Mouse (Mus musculus) neural tube, embryonic 15.5 days (tissue): ENCODE measurements around the gene Gm26938. TPM values are rescaled to one million over a fixed set of nuclear protein-coding genes. Genes with fewer than 3 reads are reported as not detected.
A peak's percentile ranks its signal among the peaks of the same experiment; 100 is the strongest.

Experiments used
- ATAC-seq: fragments of 200-750 bp; cut with Nextera tagmentation; 2 replicates; pipeline ENCODE4 v1.8.0; 2017; ENCODE audit warnings: mild to moderate bottlenecking, moderate TSS enrichment, moderate library complexity; ENCODE audit not compliant: low FRiP score
- H3K27ac ChIP-seq: fragments of 300-500 bp; sonication (generic); replicated peaks from 2 replicates; pipeline ENCODE4 v1.5.1; 2015; ENCODE audit warnings: mild to moderate bottlenecking, inconsistent platforms
- H3K27me3 ChIP-seq: fragments of 300-500 bp; sonication (generic); replicated peaks from 2 replicates; pipeline ENCODE4 v1.6.1; 2015; ENCODE audit warnings: inconsistent platforms
- H3K36me3 ChIP-seq: fragments of 300-500 bp; sonication (generic); 2 replicates; pipeline ENCODE4 v1.6.1; 2015; ENCODE audit warnings: inconsistent platforms
- H3K4me1 ChIP-seq: fragments of 300-500 bp; sonication (generic); 2 replicates; pipeline ENCODE4 v1.6.1; 2015; ENCODE audit warnings: inconsistent platforms
- H3K4me2 ChIP-seq: fragments of 300-500 bp; sonication (generic); 2 replicates; pipeline ENCODE4 v1.6.1; 2015; ENCODE audit warnings: inconsistent platforms, mild to moderate bottlenecking, moderate library complexity
- H3K4me3 ChIP-seq: fragments of 300-500 bp; sonication (generic); replicated peaks from 2 replicates; pipeline ENCODE4 v1.5.1; 2015; ENCODE audit warnings: mild to moderate bottlenecking, inconsistent platforms
- H3K9ac ChIP-seq: fragments of 300-500 bp; sonication (generic); replicated peaks from 2 replicates; pipeline ENCODE4 v1.6.1; 2015; ENCODE audit warnings: mild to moderate bottlenecking, inconsistent platforms
- H3K9me3 ChIP-seq: fragments of 300-500 bp; sonication (generic); replicated peaks from 2 replicates; pipeline ENCODE4 v1.6.1; 2016; ENCODE audit warnings: inconsistent platforms
- WGBS: fragments of 180-500 bp; shearing (Covaris S2); methylation state at CpG from one replicate; pipeline ENCODE4 v1.1.7; 2015; ENCODE audit warnings: mixed read lengths; 5-methylcytosine and 5-hydroxymethylcytosine counted together
- polyA plus RNA-seq: library from polyadenylated mRNA; unstranded; fragments of >200 nt; fragmentation: Nextera tagmentation; extraction: Ambion mirVana; gene quantifications from 2 replicates; pipeline ENCODE4 v1.2.1, GENCODE M21; 2015

Gm26938 gene
- not detected in 2 replicates for polyA plus RNA-seq

DNA sequence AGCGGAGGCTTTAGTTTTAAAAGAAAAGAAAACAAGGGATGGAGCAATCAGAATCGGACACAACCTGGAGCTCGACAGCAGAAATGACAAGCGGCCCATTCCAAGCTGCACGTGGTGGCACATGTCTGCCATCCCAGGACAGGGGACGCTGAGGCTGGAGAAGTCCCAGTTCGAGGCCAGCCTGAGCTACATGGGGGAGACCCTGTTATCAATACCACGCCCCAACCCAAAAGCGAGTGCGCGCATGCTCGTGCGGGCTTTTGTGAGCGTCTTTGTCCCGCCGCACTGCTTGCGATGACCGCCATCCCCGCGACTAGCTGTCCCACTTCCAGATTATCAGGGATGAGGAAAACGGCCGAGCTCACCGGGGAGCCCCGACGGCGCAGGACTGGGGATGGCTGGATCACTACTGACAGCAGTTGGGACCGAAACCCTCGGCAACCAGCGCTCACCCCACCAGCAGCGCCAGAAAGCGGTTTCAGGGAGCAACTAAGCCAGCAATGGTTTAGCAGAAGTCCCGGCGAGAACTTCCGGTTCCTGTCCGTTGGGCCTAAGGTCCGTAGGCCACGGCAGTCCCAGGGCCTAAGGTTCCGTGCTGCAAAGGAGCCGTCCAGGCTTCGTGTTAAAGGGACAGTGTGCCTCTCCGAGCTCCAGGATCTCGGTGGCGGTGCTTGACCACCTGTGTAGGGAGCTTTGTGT, at the start of gene Gm26938, which contains the start of gene Psmg3:
TSS of gene Gm26938 (minus strand) at position 51 of the 699 bp plus-strand sequence.
TSS of gene Psmg3 (minus strand) at position 529 of the 699 bp plus-strand sequence.
- H3K27ac ChIP-seq: peak within 1 kb of the TSS; percentile 80
- H3K4me2 ChIP-seq: peak within 1 kb of the TSS; percentile 95
- whole genome bisulfite sequencing: under 1% methylated on average over 43 of the region's 43 CpGs
- peak; percentile 78 for ATAC-seq
- H3K4me3 ChIP-seq: peak within 1 kb of the TSS; percentile 71
- peak within 1 kb of the TSS; percentile 85 for H3K9ac ChIP-seq
- peaks cover 24% of the 10 kb centered on the region for H3K36me3 ChIP-seq
- H3K4me1 ChIP-seq: peaks cover 25% of the 10 kb centered on the region
- no peaks in the 10 kb centered on the region for H3K9me3 ChIP-seq
- no peaks in the 10 kb centered on the region for H3K27me3 ChIP-seq

DNA sequence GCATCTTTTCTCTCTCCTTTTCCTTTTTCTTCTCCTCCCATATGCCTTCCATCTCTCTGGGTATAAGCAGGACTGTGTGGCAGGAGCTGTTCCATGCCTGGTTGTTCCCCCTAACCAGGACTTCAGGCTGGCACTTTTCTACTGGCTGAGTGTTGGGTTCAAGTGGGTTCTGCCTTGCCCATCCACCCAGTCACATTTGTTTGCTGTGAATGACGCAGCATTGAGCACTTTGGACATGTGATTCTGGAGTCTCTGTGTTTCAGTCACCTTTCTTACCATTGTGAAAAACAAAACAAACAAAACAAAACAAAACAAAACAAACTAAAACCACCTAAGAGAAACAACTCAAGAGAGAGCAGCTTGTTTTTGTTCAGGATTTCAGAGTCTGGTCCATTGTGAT, 45.3 kb upstream of the Gm26938 start:
- H3K27ac ChIP-seq: no peak overlapping the region
- no peak overlapping the region for H3K9ac ChIP-seq
- H3K4me2 ChIP-seq: no peak overlapping the region
- no peaks in the 10 kb centered on the region for H3K36me3 ChIP-seq
- no peak overlapping the region for H3K4me3 ChIP-seq
- WGBS: 93% methylated on average over 1 of the region's 1 CpGs
- no peaks in the 10 kb centered on the region for H3K27me3 ChIP-seq
- H3K4me1 ChIP-seq: no peaks in the 10 kb centered on the region
- no peak for ATAC-seq
- H3K9me3 ChIP-seq: no peaks in the 10 kb centered on the region

DNA sequence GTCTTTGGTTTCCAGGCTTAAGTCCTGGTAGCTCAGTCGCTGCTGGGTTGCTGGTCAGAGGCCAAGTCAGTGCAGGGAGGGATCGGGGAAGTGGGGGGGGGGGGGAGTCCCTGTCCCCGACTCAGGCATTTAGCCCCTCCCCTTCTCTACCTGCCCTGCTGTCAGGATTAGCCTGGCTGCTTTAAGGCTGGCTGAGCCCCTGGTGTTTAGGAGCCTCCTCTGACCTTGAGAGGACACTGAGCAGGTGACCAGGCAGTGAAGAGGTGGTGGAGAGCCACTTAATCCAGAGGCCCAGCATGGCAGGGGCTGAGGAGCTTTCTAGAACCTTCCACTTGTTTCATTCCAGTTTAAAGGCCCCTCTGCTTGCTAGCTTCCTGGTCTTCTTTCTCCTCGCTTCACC, 44.7 kb upstream of the Gm26938 start:
- Histone ChIP-seq H3K4me2 (no peak overlapping the region), H3K9me3 (no peaks in the 10 kb centered on the region), H3K4me3 (no peak overlapping the region), H3K9ac (no peak overlapping the region), H3K27me3 (no peaks in the 10 kb centered on the region), H3K27ac (no peak overlapping the region), H3K36me3 (no peaks in the 10 kb centered on the region), H3K4me1 (no peaks in the 10 kb centered on the region)
- ATAC-seq: no peak
- 22% methylated on average over 4 of the region's 4 CpGs for WGBS

DNA sequence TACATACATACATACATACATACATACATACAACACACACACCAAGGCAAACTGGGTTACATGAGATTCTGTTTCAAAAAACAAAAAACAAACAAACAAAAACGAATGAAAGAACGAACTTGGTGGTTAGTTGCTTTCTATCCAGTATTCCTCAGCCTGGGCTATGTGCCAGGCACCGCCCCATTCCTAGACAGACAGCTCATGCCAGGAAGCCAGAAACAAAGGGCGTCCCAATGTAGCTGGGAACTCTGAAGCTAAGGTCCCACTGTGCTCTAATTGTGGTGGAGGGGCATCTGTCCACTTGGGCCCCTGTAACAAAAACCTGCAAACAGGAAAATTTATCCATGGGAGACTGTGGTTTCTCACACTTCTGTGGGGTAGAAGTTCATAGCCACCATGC, 36.6 kb upstream of the Gm26938 start:
- H3K4me2 ChIP-seq: no peak overlapping the region
- H3K4me1 ChIP-seq: peaks cover 6% of the 10 kb centered on the region
- 52% methylated on average over 4 of the region's 4 CpGs for WGBS
- H3K27me3 ChIP-seq: no peaks in the 10 kb centered on the region
- no peak overlapping the region for H3K4me3 ChIP-seq
- no peaks in the 10 kb centered on the region for H3K36me3 ChIP-seq
- ATAC-seq: no peak
- H3K27ac ChIP-seq: no peak overlapping the region
- H3K9me3 ChIP-seq: no peaks in the 10 kb centered on the region
- no peak overlapping the region for H3K9ac ChIP-seq

DNA sequence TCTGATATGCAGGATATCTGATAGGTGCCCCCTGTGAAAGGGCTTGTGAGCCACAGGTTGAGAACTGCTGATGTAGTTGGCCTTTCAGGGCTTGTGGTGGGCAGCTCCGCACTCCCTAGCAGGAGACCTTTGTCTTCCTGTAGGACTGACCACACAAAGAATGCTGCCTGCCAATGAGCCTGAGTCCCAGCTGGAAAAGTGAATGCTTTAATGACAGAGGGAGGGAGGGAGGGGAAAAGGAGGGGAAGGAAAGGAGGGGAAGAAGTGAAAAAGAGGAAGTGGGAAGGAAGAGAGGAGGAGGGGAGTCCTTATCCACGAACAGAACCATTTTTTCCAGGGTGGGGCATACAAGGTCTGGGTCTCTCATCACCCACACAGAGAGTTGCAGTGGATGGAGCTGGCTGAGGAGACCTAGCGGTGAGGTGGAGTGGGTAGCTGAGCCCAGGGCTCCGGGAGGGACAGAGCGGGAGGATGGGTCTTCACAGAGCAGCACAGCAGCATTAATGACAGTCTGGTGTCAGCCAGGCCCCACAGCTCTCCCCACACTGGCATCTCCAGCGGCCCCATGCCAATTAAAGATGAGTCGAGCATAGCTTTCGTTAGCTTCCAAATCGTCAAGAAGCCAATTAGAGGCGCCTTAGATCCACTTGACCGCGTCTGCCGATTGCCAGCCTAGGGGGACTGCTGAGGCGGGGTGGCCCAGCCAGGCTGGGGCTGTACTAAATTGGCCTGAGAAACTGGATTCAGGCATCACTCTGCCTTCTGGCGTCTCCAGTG, 34.3 kb upstream of the Gm26938 start:
- Histone ChIP-seq H3K36me3 (no peaks in the 10 kb centered on the region), H3K27ac (no peak overlapping the region), H3K4me2 (peak overlapping the region; percentile 25; the same call in 1 of the 2 replicates)

DNA sequence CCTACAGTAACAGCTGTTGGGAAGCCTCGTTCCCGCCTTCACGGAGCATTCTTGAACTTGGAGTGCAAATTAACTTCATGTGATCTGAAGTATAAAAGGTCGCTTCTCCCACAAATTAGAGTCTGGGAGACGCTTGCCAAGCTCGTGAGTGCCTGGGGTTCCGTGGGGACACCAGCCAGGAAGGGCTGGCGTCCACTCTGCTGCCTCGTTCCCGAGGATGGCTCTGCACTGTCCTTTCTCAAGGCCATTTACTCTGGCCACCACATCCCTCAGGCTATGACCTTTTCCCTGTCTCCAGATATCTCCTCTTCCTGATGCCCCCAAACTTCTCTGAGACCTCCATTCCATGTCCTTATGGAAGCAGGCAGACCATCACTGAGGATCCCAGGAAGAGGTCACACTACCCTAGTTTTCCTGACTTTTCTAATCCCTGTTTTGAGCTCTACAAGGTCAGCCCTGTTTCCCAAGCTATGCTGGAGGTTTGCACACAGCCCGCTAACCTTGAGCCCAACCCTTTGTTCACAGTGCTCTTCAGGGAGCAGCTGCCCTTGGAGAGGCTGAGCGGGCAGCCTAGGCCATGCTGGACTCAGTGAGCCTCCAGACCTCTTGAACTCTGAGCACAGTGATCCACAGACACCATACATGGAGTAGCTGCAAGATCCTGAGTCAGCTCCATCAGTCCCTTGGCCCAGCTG, 23.6 kb upstream of the Gm26938 start:
- ATAC-seq: no peak
- H3K4me1 ChIP-seq: peaks cover 18% of the 10 kb centered on the region

More for the DNA sequence above, 34.3 kb upstream of the Gm26938 start:
- Histone ChIP-seq H3K9ac (no peak overlapping the region), H3K4me3 (no peak overlapping the region), H3K27me3 (no peaks in the 10 kb centered on the region), H3K9me3 (no peaks in the 10 kb centered on the region), H3K4me1 (peaks cover 6% of the 10 kb centered on the region)
- WGBS: 20% methylated on average over 15 of the region's 15 CpGs
- ATAC-seq: no peak

DNA sequence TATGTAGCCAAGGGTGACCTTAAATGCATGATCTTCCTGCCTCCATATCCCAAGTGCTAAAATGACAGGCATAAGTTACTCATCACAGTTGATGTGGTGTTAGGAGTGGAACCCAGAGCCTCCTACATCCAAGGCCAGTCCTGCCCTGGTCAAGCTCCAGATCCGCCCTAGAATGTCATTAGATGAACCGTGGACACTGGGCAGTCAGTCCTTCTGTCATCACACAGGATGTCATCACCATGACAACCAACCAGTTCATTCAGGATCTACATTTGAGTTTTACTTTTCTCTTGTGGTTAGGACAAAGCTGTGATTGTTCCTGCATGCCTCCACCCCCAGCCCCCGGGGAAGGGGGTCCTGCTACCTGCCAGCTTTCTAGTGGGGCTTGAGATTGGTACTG, 12.9 kb upstream of the Gm26938 start:
- H3K27me3 ChIP-seq: peaks cover 4% of the 10 kb centered on the region; the same call in 1 of the 2 replicates
- H3K4me2 ChIP-seq: no peak overlapping the region
- H3K4me1 ChIP-seq: no peaks in the 10 kb centered on the region
- no peak overlapping the region for H3K9ac ChIP-seq
- no peaks in the 10 kb centered on the region for H3K36me3 ChIP-seq
- no peak for ATAC-seq
- H3K9me3 ChIP-seq: no peaks in the 10 kb centered on the region; the same call in 1 of the 2 replicates
- 24% methylated on average over 3 of the region's 3 CpGs for WGBS
- H3K4me3 ChIP-seq: no peak overlapping the region
- H3K27ac ChIP-seq: no peak overlapping the region

More for the DNA sequence above, 23.6 kb upstream of the Gm26938 start:
- H3K36me3 ChIP-seq: no peaks in the 10 kb centered on the region
- H3K9ac ChIP-seq: no peak overlapping the region
- no peak overlapping the region for H3K4me3 ChIP-seq
- WGBS: 74% methylated on average over 12 of the region's 12 CpGs
- H3K4me2 ChIP-seq: no peak overlapping the region
- no peaks in the 10 kb centered on the region for H3K27me3 ChIP-seq
- H3K27ac ChIP-seq: no peak overlapping the region
- H3K9me3 ChIP-seq: 0 out of 2 replicates have a peak, but pooled peaks cover 3% of the 10 kb centered on the region

DNA sequence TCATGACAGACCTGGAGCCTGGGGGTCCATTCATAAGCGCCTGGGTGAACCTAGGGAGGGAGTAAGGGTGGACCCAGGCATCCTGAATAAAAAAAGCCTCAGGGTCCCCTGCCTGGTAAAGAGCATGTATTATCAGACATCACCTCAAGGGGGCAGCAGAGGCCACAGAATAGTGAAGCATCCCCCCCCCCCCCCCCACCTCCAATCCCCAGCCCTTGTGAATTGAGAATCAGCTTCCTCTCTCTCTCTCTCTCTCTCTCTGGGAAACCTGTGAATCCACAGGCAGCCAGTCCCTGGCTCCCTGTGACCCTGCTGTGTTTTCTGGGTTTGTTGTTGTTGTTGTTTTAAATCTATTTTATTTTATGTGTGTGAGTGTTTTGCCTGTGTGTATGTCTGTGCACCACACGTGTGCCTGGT, 12.3 kb upstream of the Gm26938 start:
- Histone ChIP-seq H3K4me3 (no peak overlapping the region), H3K27me3 (peaks cover 7% of the 10 kb centered on the region; the same call in 1 of the 2 replicates), H3K4me2 (no peak overlapping the region), H3K9me3 (no peaks in the 10 kb centered on the region), H3K36me3 (no peaks in the 10 kb centered on the region), H3K27ac (no peak overlapping the region), H3K4me1 (no peaks in the 10 kb centered on the region), H3K9ac (no peak overlapping the region)
- no peak; the same call in 1 of the 2 replicates for ATAC-seq
- 14% methylated on average over 2 of the region's 2 CpGs for WGBS

DNA sequence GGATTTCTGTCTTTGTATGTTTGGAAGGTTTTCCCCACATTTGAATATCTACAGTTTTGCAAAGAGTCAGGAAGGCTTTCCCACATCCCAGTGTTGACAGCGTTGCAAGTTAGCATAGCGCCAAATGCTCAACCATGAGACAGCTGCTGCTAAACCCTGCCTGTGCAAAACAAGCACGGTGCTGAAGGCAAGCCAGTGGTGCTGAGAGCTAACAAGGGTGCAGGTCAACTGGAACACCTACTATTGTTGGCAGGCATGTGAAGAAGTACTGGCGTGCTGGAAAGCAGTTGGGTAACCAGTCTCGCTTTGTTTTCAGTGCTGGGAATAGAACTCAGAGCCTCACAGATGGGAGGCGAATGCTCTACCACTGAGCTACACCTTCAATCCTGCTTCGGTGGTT, 9.5 kb upstream of the Gm26938 start:
- H3K36me3 ChIP-seq: no peaks in the 10 kb centered on the region
- no peak overlapping the region for H3K9ac ChIP-seq
- no peak for ATAC-seq
- no peak overlapping the region for H3K27ac ChIP-seq
- H3K4me1 ChIP-seq: no peaks in the 10 kb centered on the region
- no peak overlapping the region for H3K4me2 ChIP-seq
- 90% methylated on average over 7 of the region's 7 CpGs for WGBS
- H3K27me3 ChIP-seq: peaks cover 7% of the 10 kb centered on the region; the same call in 1 of the 2 replicates
- no peaks in the 10 kb centered on the region for H3K9me3 ChIP-seq
- no peak overlapping the region for H3K4me3 ChIP-seq

DNA sequence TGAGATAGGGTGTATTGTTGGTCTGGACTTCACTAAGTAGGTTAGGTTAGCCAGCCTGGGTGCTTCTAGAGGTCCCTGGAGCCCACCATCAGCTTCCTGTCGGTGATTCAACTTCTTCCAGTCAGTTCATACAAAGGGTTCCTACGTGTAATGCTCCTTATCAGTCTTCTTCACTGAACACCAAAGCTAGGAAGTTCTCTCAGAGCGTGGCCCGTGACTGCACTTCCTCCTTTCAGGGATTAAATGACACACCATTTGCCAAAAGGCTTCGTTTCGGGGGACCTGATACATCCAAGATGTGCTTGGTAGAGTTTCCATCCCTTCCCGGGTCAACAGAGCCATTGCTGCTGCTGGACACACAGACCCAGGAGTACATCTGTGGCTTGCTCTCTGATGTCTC, 5.9 kb upstream of the Gm26938 start:
- no peaks in the 10 kb centered on the region for H3K4me1 ChIP-seq
- WGBS: 83% methylated on average over 7 of the region's 7 CpGs
- ATAC-seq: no peak
- no peak overlapping the region for H3K9ac ChIP-seq
- no peaks in the 10 kb centered on the region for H3K36me3 ChIP-seq
- H3K9me3 ChIP-seq: no peaks in the 10 kb centered on the region
- no peak overlapping the region for H3K4me2 ChIP-seq
- H3K27me3 ChIP-seq: 0 out of 2 replicates have a peak, but pooled peaks cover 3% of the 10 kb centered on the region
- no peak overlapping the region for H3K27ac ChIP-seq
- H3K4me3 ChIP-seq: no peak overlapping the region

DNA sequence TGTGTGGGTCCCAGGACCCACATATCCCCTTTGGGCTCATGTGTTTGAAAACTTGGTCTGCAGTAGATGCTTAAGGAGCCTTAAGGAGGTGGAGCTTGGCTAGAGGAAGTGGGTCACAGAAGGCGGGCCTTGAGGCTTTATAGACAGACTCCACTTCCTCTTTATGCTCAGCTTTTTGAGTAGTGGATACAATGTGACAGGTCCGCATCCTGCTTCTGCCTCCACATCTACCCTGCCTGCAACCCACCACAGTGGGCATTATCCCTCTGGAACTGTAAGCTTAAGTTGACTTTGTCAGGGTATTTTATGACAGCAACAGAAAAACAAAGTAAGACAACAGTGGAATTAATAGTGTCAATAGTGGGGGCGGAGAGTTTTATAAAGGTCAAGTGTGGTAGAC, 4.5 kb upstream of the Gm26938 start:
- Histone ChIP-seq H3K9me3 (no peaks in the 10 kb centered on the region), H3K4me1 (peaks cover 8% of the 10 kb centered on the region)

More for the DNA sequence above, 4.5 kb upstream of the Gm26938 start:
- no peak overlapping the region for H3K4me2 ChIP-seq
- H3K4me3 ChIP-seq: no peak overlapping the region
- no peak overlapping the region for H3K9ac ChIP-seq
- H3K27me3 ChIP-seq: 0 out of 2 replicates have a peak, but pooled peaks cover 3% of the 10 kb centered on the region
- H3K36me3 ChIP-seq: no peaks in the 10 kb centered on the region
- ATAC-seq: no peak
- no peak overlapping the region for H3K27ac ChIP-seq
- 92% methylated on average over 3 of the region's 3 CpGs for WGBS
